Mouse (Mus musculus) right cerebral cortex, postnatal 10 days (tissue): ENCODE measurements at regions not wholly inside any gene's neighbourhood (a gene's known extent, or its start where the extent isn't known, plus 50 kb on each side); places are given as distances from the start of the nearest gene placed in this dataset.

ENCODE experiments used
- DNase-seq, 2 experiments: peaks; one replicate each; pipeline ENCODE4 v3.0.0; 2021; ENCODE audit warnings: low spot score in 2 of 2

- DNase-seq: no peak
Observed at GRCm38 (mm10) chr2:78804931-78805330, 63.0 kb upstream of the Ube2e3 start.

GRCm38 (mm10) chr2:78803543-78803942 lies 64.4 kb upstream of the Ube2e3 start:
- no peak for DNase-seq

- DNase-seq: peak; percentile 21 to 28
Observed at GRCm38 (mm10) chr2:78795446-78795845, 72.5 kb upstream of the Ube2e3 start.

GRCm38 (mm10) chr2:78794734-78795133 lies 73.2 kb upstream of the Ube2e3 start:
- no peak for DNase-seq

GRCm38 (mm10) chr2:78789124-78789523 lies 78.8 kb upstream of the Ube2e3 start:
- no peak for DNase-seq

GRCm38 (mm10) chr2:78788222-78788621 lies 79.7 kb upstream of the Ube2e3 start:
- no peak for DNase-seq

GRCm38 (mm10) chr2:78779949-78780348 lies 88.0 kb upstream of the Ube2e3 start:
- DNase-seq: peak in 1 of 2 experiments; percentile 20

GRCm38 (mm10) chr2:78777589-78777988 lies 90.3 kb upstream of the Ube2e3 start:
- DNase-seq: no peak

GRCm38 (mm10) chr2:78754362-78754761 lies 113.6 kb upstream of the Ube2e3 start:
- no peak for DNase-seq

GRCm38 (mm10) chr2:78753918-78754317 lies 114.0 kb upstream of the Ube2e3 start:
- DNase-seq: peak in 1 of 2 experiments; percentile 21

GRCm38 (mm10) chr2:78730161-78730560 lies 137.8 kb upstream of the Ube2e3 start:
- DNase-seq: no peak

GRCm38 (mm10) chr2:78726060-78726459 lies 141.9 kb upstream of the Ube2e3 start:
- no peak for DNase-seq

- DNase-seq: no peak
Observed at GRCm38 (mm10) chr2:78724416-78724815, 143.5 kb upstream of the Ube2e3 start.

- DNase-seq: no peak
Observed at GRCm38 (mm10) chr2:78723423-78723822, 144.5 kb upstream of the Ube2e3 start.

- DNase-seq: peak in 1 of 2 experiments; percentile 28
Observed at GRCm38 (mm10) chr2:78722739-78723138, 145.2 kb upstream of the Ube2e3 start.

- DNase-seq: no peak
Observed at GRCm38 (mm10) chr2:78718550-78718949, 149.4 kb upstream of the Ube2e3 start.

GRCm38 (mm10) chr2:78716157-78716798 lies 151.6 kb upstream of the Ube2e3 start:
- DNase-seq: no peak

GRCm38 (mm10) chr2:78694851-78695250 lies 173.1 kb upstream of the Ube2e3 start:
- DNase-seq: no peak

- DNase-seq: no peak
Observed at GRCm38 (mm10) chr2:78656668-78657067, 211.3 kb upstream of the Ube2e3 start.

- peak; percentile 55 to 56 for DNase-seq
Observed at GRCm38 (mm10) chr2:78655156-78655855, 212.6 kb upstream of the Ube2e3 start.

- DNase-seq: no peak
Observed at GRCm38 (mm10) chr2:78651549-78651948, 216.4 kb upstream of the Ube2e3 start.

- no peak for DNase-seq
Observed at GRCm38 (mm10) chr2:78640361-78640760, 227.6 kb upstream of the Ube2e3 start.

GRCm38 (mm10) chr2:78625264-78625663 lies 242.7 kb upstream of the Ube2e3 start:
- no peak for DNase-seq
